Mouse (Mus musculus): ENCODE measurements around the gene Pmp22.

The Pmp22 gene

GRCm38 (mm10) chr11:63129375-63129774 is 593 bp downstream of the Pmp22 start:
- DNase-seq = no peak

DNA sequence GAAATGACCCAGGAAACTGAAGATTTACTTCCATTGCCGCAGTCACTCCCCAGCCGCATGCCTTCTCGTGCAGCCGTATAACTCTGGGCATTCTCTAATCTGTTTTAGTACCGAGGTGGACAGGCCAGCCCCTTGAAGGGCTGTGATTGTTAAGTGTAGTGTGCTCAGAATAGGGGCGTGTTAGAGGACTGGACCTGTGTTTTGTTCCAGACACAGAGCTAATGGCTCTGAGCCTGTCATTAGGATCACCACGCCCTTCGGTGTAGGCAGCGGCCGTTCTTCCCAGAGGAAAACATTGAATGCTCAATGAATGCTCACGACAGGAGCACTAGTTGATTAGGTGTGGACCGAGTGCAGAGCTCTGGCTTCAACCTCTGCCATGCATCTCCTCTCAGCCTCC is 1.1 kb downstream of the Pmp22 start:
- no peak for DNase-seq

- DNase-seq = peak; percentile 46
These were observed 1.7 kb downstream of the Pmp22 start for GRCm38 (mm10) chr11:63130497-63130896.

DNA sequence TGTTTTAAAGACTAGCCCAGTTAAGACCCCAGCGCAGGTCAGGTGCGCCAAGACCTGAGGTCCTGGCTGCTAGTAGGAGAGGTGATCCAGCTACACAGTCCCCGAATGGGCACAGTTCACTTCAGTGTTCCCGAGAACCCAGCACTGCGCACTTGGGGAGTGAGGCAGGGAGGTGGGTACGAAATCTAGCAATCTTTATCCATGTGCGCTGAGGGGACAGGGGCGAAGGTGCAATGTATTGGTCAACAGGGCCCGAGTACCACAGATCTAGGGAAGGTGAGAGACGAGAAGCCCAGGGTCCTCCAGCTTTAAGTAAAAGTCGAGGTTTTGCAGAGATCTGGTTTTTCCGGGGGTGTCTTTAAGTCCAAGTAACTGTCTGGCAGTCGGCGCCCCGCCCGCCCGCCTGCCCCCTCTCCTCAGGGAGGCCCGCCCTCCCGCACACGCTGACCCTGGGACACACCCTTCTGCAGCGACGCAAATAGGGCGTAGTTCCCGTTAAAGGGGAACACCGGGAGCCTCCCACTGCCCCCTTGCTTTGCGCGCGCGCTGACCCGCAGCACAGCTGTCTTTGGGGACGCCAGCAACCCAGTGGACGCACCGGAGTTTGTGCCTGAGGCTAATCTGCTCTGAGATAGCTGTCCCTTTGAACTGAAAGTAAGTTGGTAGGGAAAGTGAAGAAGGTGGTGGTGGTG is 2.4 kb downstream of the Pmp22 start:
- peak; percentile 56 for DNase-seq

GRCm38 (mm10) chr11:63131693-63132040 is 2.9 kb downstream of the Pmp22 start:
- DNase-seq = no peak

DNA sequence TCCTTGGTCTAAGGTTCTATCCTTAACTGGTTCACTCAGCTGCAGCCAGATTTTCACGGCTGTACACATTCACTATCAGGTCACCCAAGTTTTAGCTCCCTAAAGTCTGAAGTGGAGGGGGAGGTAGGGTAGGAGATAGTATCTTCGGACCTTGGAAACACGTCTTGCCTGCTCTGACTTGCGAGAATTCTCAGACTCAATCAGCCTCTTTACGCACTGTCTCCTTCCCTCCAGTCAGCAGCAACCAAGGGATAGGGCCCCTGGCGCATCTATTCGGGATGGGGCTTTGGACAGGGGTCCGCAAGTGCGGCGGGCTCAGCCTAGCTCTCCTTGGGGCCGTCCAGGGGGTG is 3.3 kb downstream of the Pmp22 start:
- no peak for DNase-seq

DNA sequence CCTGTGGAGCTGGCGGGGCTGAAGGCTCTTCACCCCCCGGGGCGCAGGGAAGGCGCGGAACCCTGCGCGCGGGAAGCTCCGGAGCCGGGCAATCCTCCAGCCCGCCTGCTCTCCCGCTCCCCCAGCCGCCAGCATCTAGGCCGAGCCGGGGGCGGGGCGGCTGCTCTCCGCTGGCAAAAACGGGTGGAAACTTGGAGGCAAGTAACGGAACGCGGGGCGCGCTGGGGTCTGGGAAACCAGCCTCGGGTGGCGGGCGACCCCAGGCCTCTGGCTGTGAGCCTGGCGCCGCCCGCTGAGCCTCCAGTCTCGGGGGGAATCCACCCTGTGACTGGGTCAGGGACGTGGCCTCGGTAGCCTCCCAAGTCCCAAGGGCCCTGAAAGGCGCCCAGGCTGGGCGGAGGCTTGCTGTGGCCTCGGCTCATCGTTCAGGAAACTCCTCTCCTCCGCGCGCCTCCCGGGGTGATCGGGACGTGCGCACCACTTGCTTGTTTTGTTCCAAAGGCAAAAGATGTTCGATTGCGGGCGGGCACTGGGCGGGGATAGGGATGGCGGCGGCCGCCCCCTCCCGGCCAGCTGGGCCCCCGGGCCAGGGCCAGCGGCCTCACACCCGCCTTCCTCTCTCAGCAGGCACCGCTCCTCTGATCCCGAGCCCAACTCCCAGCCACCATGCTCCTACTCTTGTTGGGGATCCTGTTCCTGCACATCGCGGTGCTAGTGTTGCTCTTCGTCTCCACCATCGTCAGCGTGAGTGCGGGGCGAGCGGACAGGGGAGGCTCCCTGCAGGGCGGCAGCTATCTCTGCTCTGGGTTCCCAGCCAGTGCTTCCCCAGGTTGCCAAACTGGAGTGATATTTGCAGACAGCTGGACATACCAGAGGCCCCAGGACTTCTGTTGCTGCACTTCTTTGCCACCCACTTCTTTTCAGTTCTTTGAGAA is 4.0 kb downstream of the Pmp22 start:
- peak; percentile 57 for DNase-seq

- DNase-seq = no peak
These were observed 5.2 kb downstream of the Pmp22 start for GRCm38 (mm10) chr11:63134021-63134420.

- peak; percentile 28 for DNase-seq
These were observed 6.1 kb downstream of the Pmp22 start for GRCm38 (mm10) chr11:63134742-63135482.

GRCm38 (mm10) chr11:63135622-63136021 is 6.8 kb downstream of the Pmp22 start:
- DNase-seq = peak; percentile 95

GRCm38 (mm10) chr11:63136205-63136604 is 7.4 kb downstream of the Pmp22 start:
- peak; percentile 67 for DNase-seq

- no peak for DNase-seq
These were observed 8.1 kb downstream of the Pmp22 start for GRCm38 (mm10) chr11:63136836-63137416.

DNA sequence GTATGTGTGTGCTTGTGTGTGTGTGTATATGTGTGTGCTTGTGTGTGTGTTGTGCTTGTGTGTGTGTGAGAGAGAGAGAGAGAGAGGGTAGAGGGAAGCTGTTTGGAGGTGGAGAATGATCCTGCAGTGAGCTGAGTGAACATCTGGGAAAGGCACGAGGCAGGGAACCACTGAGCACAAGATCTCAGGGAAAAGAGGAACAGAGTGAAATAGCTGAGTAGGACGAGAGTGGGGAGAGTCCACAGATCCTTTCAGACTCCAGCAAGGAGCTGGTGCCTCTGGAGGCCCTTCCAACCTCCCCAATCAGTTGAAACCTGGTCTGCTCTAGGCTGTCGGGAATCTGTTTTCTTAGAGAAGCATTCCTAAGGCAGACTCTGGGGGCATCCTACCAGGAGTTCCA is 10.0 kb downstream of the Pmp22 start:
- DNase-seq = no peak

- no peak for DNase-seq
These were observed 13.5 kb downstream of the Pmp22 start for GRCm38 (mm10) chr11:63142311-63142710.

DNA sequence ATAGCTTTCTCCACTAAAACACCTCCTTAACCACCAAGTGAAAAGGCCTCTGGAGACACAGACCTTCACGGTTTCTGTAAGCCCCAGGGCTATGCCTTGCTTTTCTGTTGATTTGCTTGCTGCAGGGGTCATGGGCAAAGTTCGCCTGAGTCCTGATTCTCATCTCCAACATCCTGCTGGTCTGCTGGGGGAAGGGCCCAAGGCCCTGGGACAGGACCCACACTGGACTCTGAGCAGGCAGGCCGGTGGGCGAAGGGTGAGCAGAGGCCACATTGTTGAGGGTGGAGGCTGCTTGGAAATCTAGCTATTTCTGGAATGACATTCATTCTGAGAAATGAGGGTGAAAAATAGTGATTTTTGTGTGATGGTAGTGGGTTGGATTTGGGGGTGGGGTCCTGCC is 14.0 kb downstream of the Pmp22 start:
- DNase-seq = no peak

- no peak for DNase-seq
These were observed 14.7 kb downstream of the Pmp22 start for GRCm38 (mm10) chr11:63143486-63143885.

DNA sequence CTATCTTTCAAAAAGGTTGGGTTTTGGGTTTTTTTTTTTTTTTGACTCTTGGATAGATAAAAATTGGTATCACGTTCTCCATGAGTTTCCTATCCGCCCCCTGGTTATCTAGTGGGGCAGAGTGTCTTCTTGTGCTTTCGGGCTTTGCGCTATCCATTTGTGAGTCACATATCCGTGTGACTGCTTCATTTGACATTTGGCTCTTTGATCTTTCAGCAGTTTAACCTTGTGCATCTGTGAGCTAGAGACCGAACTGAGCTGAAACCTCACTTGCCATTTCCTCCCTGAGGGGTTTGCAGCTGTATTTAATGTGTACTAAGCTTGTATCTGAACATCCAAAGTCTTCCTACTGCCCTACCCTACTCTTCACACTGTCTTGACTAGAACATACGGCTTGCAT is 17.8 kb downstream of the Pmp22 start:
- DNase-seq = no peak

DNA sequence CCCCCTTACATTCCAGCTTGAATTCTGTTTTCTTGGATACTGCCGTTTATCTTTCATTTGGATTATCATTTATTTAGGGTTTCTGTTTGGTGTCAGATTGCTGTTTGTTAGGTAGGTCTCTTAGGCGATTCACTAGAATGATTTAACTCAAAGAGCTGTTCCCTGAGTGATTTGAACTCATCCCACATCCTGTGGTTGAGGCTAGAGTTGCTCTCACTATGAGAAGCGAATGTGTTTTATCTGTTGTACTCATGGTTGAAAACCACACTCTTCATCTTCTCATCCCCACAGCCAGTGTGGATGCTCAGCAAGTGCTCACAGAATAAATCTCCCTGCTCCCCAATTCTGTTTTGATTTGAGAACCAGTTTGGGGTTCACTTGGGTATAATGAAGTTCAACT is 19.5 kb downstream of the Pmp22 start:
- DNase-seq = no peak

- no peak for DNase-seq
These were observed 23.1 kb downstream of the Pmp22 start for GRCm38 (mm10) chr11:63151857-63152256.

GRCm38 (mm10) chr11:63157117-63157516 is 28.3 kb downstream of the Pmp22 start:
- peak; percentile 47 for DNase-seq

DNA sequence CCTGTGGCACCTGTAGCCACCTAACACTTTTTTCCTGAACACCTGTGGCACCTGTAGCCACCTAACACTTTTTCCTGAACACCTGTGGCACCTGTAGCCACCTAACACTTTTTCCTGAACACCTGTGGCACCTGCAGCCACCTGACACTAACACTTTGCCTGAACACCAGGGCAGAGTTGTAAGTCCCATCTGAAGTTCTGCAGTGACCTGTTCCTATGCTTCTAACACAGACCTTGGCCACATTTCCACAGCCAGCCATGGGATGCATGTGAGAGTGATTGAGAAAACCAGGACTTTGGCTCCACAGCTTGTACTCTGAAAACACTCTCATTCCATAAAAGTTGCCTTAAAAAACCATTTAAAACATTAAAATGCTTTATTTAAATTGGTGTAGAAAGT is 32.1 kb downstream of the Pmp22 start:
- DNase-seq = no peak

GRCm38 (mm10) chr11:63162806-63163205 is 34.0 kb downstream of the Pmp22 start:
- DNase-seq = no peak

GRCm38 (mm10) chr11:63163550-63163949 is 34.8 kb downstream of the Pmp22 start:
- DNase-seq = no peak
